Mouse (Mus musculus): ENCODE data around the gene Efcc1. TPM values are rescaled to one million over a fixed set of nuclear protein-coding genes. Genes with fewer than 3 reads are reported as not detected.
A peak's percentile ranks its signal among the peaks of the same experiment; 100 is the strongest.

Efcc1 gene
- polyA plus RNA-seq, 1 experiment: 4.0 TPM

GRCm38 (mm10) chr6:87791826-87792225 is 61.2 kb downstream of the Efcc1 start:
- 34% methylated on average over 5 of the region's 5 CpGs for WGBS
- peaks cover 63% of the 10 kb centered on the region for H3K4me1 ChIP-seq (ENCODE audit: control insufficient read depth, insufficient read depth, low read length)
- TF ChIP-seq POLR2A (IDR thresholded peaks at IDR 0.05; ENCODE audit: borderline replicate concordance, insufficient read depth, low read length) (no peak), CTCF (IDR thresholded peaks at IDR 0.05; ENCODE audit: borderline replicate concordance, insufficient read depth, low read depth, low read length) (no peak)
- DNase-seq: peak in 1 of 2 experiments; percentile 33
- no peak overlapping the region for H3K4me3 ChIP-seq (replicated peaks; ENCODE audit: insufficient read depth, low read depth, low read length)
- H3K27ac ChIP-seq (ENCODE audit: insufficient read depth, low read length): no peak overlapping the region
- no peaks in the 10 kb centered on the region for H3K27me3 ChIP-seq (ENCODE audit: control insufficient read depth, insufficient read depth, low read length)

- Histone ChIP-seq H3K27me3 (ENCODE audit: control insufficient read depth, insufficient read depth, low read length) (no peaks in the 10 kb centered on the region), H3K4me3 (replicated peaks; ENCODE audit: insufficient read depth, low read depth, low read length) (no peak overlapping the region), H3K27ac (ENCODE audit: insufficient read depth, low read length) (0 out of 2 replicates have a peak overlapping the region, but pooled peaks have one; percentile 1), H3K4me1 (ENCODE audit: control insufficient read depth, insufficient read depth, low read length) (peaks cover 57% of the 10 kb centered on the region)
- TF ChIP-seq POLR2A (IDR thresholded peaks at IDR 0.05; ENCODE audit: borderline replicate concordance, insufficient read depth, low read length): no peak
- 29% methylated on average over 10 of the region's 10 CpGs for WGBS
- DNase-seq: peak; percentile 84 to 88
Observed at GRCm38 (mm10) chr6:87793821-87794510, 63.3 kb downstream of the Efcc1 start.

GRCm38 (mm10) chr6:87795385-87796150 is 64.9 kb downstream of the Efcc1 start:
- H3K4me1 ChIP-seq (ENCODE audit: control insufficient read depth, insufficient read depth, low read length): peaks cover 53% of the 10 kb centered on the region
- 35% methylated on average over 6 of the region's 6 CpGs for WGBS
- DNase-seq: peak; percentile 66 to 79
- H3K27me3 ChIP-seq (ENCODE audit: control insufficient read depth, insufficient read depth, low read length): no peaks in the 10 kb centered on the region
- no peak overlapping the region for H3K4me3 ChIP-seq (replicated peaks; ENCODE audit: insufficient read depth, low read depth, low read length)
- no peak overlapping the region for H3K27ac ChIP-seq (ENCODE audit: insufficient read depth, low read length)
- TF ChIP-seq CTCF (IDR thresholded peaks at IDR 0.05; ENCODE audit: borderline replicate concordance, insufficient read depth, low read depth, low read length) (no peak), POLR2A (IDR thresholded peaks at IDR 0.05; ENCODE audit: borderline replicate concordance, insufficient read depth, low read length) (no peak)

GRCm38 (mm10) chr6:87796251-87796880 is 65.7 kb downstream of the Efcc1 start:
- DNase-seq: peak in 1 of 2 experiments; percentile 13
- H3K27me3 ChIP-seq (ENCODE audit: control insufficient read depth, insufficient read depth, low read length): no peaks in the 10 kb centered on the region
- no peak overlapping the region for H3K27ac ChIP-seq (ENCODE audit: insufficient read depth, low read length)
- WGBS: 63% methylated on average over 6 of the region's 6 CpGs
- no peak for TF ChIP-seq CTCF (IDR thresholded peaks at IDR 0.05; ENCODE audit: borderline replicate concordance, insufficient read depth, low read depth, low read length)
- TF ChIP-seq POLR2A (IDR thresholded peaks at IDR 0.05; ENCODE audit: borderline replicate concordance, insufficient read depth, low read length): no peak
- no peak overlapping the region for H3K4me3 ChIP-seq (replicated peaks; ENCODE audit: insufficient read depth, low read depth, low read length)
- peaks cover 50% of the 10 kb centered on the region for H3K4me1 ChIP-seq (ENCODE audit: control insufficient read depth, insufficient read depth, low read length)

- 61% methylated on average over 2 of the region's 2 CpGs for WGBS
- Histone ChIP-seq H3K4me1 (ENCODE audit: control insufficient read depth, insufficient read depth, low read length) (peaks cover 45% of the 10 kb centered on the region), H3K27ac (ENCODE audit: insufficient read depth, low read length) (no peak overlapping the region), H3K27me3 (ENCODE audit: control insufficient read depth, insufficient read depth, low read length) (no peaks in the 10 kb centered on the region), H3K4me3 (replicated peaks; ENCODE audit: insufficient read depth, low read depth, low read length) (no peak overlapping the region)
- DNase-seq: no peak
- TF ChIP-seq CTCF (IDR thresholded peaks at IDR 0.05; ENCODE audit: borderline replicate concordance, insufficient read depth, low read depth, low read length) (no peak), POLR2A (IDR thresholded peaks at IDR 0.05; ENCODE audit: borderline replicate concordance, insufficient read depth, low read length) (no peak)
Observed at GRCm38 (mm10) chr6:87797321-87797720, 66.7 kb downstream of the Efcc1 start.

GRCm38 (mm10) chr6:87799576-87799975 is 68.9 kb downstream of the Efcc1 start:
- no peak for TF ChIP-seq POLR2A (IDR thresholded peaks at IDR 0.05; ENCODE audit: borderline replicate concordance, insufficient read depth, low read length)
- TF ChIP-seq CTCF (IDR thresholded peaks at IDR 0.05; ENCODE audit: borderline replicate concordance, insufficient read depth, low read depth, low read length): no peak

GRCm38 (mm10) chr6:87802462-87802861 is 71.8 kb downstream of the Efcc1 start:
- H3K27ac ChIP-seq (ENCODE audit: insufficient read depth, low read length): no peak overlapping the region
- no peaks in the 10 kb centered on the region for H3K27me3 ChIP-seq (ENCODE audit: control insufficient read depth, insufficient read depth, low read length)
- TF ChIP-seq CTCF (IDR thresholded peaks at IDR 0.05; ENCODE audit: borderline replicate concordance, insufficient read depth, low read depth, low read length) (no peak), POLR2A (IDR thresholded peaks at IDR 0.05; ENCODE audit: borderline replicate concordance, insufficient read depth, low read length) (no peak)
- WGBS: 91% methylated on average over 7 of the region's 7 CpGs
- no peak overlapping the region for H3K4me3 ChIP-seq (replicated peaks; ENCODE audit: insufficient read depth, low read depth, low read length)
- DNase-seq: no peak
- H3K4me1 ChIP-seq (ENCODE audit: control insufficient read depth, insufficient read depth, low read length): peaks cover 16% of the 10 kb centered on the region

More at GRCm38 (mm10) chr6:87799576-87799975, 68.9 kb downstream of the Efcc1 start:
- 94% methylated on average over 6 of the region's 6 CpGs for WGBS
- H3K27ac ChIP-seq (ENCODE audit: insufficient read depth, low read length): no peak overlapping the region
- no peaks in the 10 kb centered on the region for H3K27me3 ChIP-seq (ENCODE audit: control insufficient read depth, insufficient read depth, low read length)
- H3K4me3 ChIP-seq (replicated peaks; ENCODE audit: insufficient read depth, low read depth, low read length): no peak overlapping the region
- DNase-seq: no peak
- H3K4me1 ChIP-seq (ENCODE audit: control insufficient read depth, insufficient read depth, low read length): peaks cover 27% of the 10 kb centered on the region

All from cerebellum, adult 2 months (tissue).